Mouse (Mus musculus): Measurements from ENCODE around the gene Trim31.

DNA sequence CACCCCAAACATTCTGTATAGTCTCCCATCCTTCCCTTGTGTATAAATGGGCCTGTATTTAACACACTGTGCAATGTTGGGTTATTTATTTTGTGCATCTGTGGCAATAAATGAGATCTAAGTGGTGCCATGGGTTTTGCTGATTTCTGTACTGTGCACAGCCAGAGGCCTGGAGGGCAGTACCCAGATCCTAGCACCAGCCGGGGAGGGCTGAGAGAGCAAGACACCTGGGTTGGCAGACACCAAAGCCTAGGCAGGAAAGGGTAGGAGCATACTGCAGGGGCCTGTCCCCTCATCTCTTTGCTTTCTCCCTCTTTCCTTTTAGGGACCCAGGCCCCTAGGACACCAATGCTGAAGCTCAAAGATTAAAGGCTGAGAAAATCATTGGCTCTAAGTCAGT is 50.4 kb downstream of the Trim31 start:
- TF ChIP-seq EP300 (IDR thresholded peaks at IDR 0.05; ENCODE audit: low read depth in 1 of 2, low read length in 2 of 2), result no peak
- no peak for TF ChIP-seq MYC (IDR thresholded peaks at IDR 0.05; ENCODE audit: low read depth, low read length)

Measured in MEL (cell line).